Mouse (Mus musculus) T-helper 2 cell (primary cell): ENCODE results near the gene Gm48552.

Experiments
- in situ Hi-C: fragments of 300-600 bp; cut with MboI, MseI; formaldehyde crosslinking; loops from one replicate; pipeline ENCODE4 v1.15.1; 2025; ENCODE audit warnings: high pct_unique_total_duplicates

The Gm48552 gene

DNA sequence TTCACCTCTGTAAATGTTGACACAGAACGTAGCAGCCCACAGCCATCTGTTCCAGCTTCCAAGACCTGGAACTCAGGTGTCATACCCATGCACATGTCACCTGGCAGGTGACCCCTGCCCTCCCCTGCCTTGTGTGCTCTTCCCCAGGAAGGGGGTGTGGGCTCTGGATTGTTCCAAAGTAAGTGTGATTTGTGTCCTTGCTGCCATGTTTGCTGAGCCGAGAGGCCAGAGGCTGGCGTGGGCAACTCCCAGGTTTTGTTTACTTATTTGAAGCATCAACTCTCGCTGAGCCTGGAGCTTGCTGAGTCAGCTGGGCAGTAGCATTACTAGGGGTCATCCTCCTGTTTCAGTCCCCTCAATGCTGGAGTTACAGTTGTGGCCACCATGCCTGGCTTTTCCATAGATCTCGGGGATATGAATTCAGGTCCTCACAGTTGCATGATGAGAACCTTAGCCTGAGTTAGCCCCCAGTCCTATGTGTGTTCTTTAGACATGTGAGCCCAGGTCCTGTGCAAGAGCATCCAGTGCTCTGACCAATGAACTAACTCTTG is at the start of gene Gm48552:
Gene Gm48552, plus strand, starts transcription at position 501 of the 551 bp plus-strand sequence.
- in situ Hi-C loops = no loop called here

DNA sequence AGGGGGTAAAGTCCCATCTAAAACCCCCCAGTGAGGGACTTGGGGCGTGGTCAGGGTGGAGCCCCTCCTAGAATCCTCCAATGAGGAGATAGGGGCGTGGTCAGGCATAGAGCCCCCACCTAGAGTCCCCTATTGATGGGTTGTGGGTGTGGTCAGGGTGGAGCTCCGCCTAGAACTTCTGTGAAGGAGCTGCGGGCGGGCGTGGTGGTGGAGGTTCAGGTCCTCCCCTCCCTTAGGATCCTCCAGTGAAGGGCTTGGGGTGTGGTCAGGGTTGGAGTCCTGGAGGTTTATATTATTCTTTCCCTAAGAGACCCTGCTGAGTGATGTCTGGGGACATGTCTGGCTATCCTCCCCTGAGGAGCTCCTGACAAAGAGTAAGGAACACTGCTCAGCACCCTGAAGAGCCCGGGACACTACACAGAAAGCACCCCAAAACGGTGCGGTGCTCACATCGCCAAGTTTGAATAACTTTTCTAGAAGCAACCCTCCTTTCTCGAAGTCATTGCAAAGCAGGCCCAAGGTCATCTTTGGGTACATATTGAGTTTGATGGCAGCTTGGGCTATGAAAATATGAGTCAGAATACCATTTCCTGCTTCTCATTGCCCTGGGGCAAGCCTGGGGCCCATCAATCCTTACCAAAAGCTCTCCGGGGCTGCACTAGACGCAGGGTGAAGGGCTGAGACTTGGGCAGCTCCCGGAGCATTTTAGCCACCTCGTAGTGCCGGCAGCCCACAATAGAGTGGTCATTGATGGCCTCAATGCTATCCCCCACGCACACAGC is 48.1 kb upstream of the Gm48552 start:
- in situ Hi-C loops = loop anchor here (10.0 kb wide), 1 partner anchor 286 kb away; no protein-coding TSS in a partner anchor

DNA sequence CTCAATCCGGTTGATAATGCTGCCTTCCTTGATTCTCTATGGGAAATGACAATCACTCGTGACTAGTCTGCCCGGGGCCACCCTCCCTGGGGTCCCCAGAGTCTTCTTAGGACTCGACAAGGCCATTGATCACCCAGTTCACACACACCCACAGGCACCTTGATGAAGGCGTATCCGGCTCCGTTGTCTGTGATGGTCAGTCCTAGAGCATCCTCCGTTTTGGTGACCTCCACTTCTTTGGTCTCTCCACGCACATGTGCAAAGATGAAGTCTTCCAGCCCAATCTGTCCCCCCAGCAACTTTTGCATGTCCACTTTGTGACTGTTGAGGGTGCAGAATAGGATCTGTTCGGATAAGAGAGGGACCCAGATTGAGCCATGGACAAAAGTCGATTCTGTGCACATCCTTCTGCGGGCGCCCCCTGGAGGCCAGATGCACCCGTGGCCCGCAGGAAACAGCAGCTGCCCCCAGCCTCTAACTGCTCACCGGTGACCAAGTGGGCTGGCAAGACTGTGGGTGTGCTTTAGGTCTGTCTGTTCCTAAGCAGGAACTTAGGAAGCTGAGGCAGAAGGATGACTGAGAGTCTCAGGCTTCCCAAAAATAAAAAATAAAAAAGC is 47.4 kb upstream of the Gm48552 start:
- in situ Hi-C loops = loop anchor here (10.0 kb wide), 1 partner anchor 287 kb away; no protein-coding TSS in a partner anchor

DNA sequence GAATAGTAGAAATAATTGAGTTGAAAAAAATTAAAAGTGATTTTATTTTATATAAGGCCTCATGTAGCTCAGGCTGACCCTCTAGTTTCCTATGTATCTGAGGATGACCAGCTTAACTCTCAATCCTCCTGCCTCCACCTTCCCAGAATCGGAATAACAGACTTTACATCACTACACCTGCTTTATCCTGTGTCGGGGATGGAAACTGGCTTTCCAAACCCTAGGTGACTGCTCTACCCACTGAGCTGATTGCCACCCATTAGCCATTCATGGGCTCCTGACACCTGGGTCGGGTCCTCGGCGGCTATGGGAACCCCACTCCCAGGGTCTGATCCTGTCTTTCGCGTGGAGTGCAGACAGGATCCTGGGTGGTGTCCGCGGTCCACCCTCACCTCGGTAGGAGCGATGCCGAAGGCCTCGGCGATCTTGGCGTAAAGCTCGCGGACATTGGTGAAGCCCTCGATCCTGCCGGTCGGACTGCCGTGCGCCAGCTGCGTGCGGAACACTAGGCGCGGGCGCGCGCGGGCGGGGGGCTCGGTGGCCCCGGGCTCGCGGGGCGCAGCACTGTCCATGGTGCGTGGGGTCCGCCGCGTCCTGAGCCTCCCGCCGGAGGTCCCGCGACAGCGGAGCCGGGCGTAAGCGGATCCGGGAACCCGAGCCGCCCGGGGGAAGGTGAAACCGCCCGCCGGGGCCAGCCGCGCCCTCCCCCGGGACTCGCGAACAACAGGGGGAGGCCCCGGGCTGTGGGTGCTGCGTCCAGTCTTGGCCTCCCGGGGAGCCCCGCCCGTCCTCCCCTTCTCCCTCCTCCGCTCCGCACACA is 45.9 kb upstream of the Gm48552 start, which contains the start of gene Gipc3:
Gene Gipc3, minus strand, starts transcription at position 581 of the 820 bp plus-strand sequence.
- in situ Hi-C loops = loop anchor here (10.0 kb wide), 1 partner anchor 288 kb away; no protein-coding TSS in a partner anchor

DNA sequence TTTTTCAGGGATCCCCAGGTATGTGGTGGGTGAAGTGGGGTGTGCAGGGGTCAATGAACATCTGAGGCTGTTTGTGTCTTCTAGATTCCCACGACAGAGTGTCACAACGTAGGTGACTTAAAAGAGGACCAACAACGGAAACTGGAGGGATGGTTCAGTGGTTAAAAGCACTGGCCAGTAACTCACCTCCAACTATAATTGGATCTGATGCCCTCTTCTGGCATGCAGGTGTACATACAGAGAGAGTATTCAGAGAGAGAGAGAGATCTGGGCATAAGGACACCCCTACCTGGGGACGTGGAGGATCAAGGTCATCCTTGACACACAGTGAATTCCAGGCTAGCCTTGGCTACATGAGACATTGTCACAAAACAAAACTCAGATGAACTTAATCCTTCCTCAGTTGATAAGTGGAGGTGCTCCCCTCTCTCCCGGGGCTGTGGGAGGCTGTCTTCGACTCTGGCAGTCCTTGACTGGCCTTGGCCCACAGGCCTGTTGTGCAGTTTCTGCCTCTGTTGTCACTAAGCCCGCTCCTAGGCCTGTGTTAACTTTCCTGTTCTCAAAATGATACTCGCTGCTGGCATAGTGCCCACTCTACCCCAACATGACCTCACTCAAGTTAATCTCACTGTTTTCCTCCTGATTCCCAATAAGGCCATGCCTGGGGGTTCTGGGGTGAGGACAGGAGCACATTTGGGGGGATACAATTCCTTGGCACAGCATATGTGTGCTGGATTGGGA is 44.2 kb upstream of the Gm48552 start:
- in situ Hi-C loops = loop anchor here (10.0 kb wide), 1 partner anchor 290 kb away; no protein-coding TSS in a partner anchor

DNA sequence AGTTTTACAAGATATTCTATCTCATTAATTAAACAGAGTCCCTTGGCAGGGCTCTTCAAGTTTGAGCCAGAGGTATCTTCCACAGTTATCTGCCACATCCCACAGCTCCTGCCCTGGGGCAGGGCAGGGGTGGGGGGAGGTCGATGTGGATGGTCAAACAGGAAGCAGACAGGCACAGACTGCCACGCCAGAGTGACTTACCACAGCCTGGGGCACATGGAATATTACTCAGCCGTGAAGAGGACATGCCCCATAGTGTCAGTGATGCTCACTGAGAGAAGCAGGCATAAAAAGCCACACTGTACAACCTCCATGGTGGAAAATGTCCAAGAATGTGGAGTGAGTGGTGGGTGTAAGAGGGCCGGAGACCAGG is 43.7 kb upstream of the Gm48552 start:
- in situ Hi-C loops = loop anchor here (10.0 kb wide), 1 partner anchor 290 kb away; no protein-coding TSS in a partner anchor

DNA sequence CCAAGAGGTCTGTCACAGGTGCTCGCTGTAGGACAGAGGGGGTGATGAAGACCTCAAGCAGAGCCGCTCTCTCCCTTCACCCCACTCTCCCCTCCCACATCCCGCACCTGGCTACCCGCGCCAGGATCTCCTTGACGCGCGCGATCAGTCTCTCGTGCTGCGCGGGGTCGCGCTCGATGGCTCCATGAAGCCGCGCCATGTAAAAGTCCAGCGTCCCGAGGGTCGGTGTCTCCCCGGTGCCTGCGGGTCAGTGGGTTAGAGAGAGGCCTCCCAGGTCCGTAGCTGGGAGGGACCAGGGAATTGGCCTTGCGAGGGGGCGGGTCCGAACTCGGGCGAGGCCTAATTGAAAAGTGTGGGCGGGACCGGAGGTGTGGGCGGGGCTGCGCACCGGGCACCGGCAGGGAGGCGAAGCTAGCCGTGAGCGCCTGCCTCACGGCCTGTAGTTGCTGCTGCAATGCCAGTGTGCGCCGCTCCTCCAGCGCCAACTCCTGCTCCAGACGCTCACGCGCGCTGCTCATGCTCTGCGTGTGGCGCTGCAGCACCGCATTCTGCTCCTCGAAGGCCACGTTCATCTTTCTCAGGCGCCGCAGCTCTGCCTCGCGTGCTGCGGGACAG is 42.2 kb upstream of the Gm48552 start:
- in situ Hi-C loops = loop anchor here (10.0 kb wide), 1 partner anchor 292 kb away; no protein-coding TSS in a partner anchor

DNA sequence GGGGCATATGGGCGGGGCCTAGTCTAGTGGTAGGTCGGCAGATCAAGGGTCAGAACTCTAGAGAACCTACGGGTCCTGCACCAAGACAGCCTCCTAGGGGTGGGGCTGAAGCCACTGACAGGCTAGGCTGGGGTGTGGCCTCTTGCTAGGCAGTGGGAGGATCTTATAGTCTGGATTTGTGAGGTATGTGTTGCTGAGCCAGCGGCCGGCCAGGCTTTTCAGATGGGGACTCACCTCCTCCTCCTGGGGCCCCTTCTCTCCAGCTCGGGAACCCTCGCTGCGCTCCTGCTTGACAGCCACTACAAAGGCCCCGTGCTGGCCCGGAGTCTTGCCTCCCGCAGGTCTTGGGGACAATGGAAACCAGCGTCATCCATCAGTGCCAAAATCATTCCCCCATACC is 39.7 kb upstream of the Gm48552 start:
- in situ Hi-C loops = loop anchor here (10.0 kb wide), 1 partner anchor 294 kb away; no protein-coding TSS in a partner anchor

DNA sequence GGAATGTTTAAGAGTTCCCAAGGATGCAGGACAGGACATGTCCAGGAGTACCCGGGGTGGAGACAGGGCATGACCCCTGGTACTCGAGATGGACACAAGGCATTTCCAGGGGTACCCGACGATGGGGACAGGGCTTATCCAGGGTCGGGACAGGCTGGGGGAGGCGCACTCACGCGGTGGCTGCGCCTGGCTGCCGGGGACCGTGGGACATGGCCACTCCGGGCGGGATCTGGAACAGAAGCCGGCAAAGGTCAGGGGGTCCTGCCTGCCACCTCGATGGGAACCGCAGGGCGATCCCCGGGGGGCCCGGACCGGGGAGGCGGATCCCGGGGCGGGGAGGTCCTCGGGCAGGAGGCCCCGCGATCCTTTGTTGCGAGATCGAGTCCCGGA is 38.8 kb upstream of the Gm48552 start:
- in situ Hi-C loops = loop anchor here (10.0 kb wide), 1 partner anchor 295 kb away; no protein-coding TSS in a partner anchor

DNA sequence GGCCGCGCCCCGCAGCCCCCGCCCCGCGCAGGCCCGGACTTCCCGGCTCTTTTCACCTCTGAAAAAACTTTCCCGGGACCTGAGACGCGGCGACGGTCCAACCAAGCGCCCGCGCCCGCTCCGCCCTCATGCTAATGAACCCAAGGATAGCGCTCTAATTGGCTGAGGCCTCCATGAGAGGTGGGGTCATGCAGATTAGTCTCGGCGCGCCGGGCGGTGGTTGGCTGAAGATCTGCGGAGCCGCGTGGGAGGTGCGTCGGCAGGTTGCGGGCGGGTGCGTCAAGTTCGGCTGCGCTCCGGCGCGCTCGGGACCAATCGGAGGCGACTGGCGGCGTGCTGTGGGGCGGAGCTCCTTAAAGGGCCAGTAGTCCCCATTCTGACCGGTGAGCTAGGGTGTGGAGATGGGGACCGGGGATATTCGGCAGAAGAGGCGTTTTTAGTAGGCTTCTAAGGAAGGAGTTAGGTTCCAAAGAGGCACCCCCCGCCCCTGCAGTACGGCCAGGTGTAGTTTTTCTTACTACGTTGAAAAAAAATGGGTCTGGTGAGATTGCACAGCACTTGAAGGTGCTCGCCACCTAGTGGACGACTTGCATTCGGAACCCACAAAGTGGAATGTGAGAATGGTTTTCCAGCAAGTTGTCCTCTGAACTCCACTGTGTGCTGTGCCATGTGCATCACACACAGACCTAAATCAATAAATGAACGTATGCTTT is 38.3 kb upstream of the Gm48552 start, which contains the start of gene Hmg20b:
Gene Hmg20b, minus strand, starts transcription at position 130 of the 713 bp plus-strand sequence.
- in situ Hi-C loops = no loop called here

DNA sequence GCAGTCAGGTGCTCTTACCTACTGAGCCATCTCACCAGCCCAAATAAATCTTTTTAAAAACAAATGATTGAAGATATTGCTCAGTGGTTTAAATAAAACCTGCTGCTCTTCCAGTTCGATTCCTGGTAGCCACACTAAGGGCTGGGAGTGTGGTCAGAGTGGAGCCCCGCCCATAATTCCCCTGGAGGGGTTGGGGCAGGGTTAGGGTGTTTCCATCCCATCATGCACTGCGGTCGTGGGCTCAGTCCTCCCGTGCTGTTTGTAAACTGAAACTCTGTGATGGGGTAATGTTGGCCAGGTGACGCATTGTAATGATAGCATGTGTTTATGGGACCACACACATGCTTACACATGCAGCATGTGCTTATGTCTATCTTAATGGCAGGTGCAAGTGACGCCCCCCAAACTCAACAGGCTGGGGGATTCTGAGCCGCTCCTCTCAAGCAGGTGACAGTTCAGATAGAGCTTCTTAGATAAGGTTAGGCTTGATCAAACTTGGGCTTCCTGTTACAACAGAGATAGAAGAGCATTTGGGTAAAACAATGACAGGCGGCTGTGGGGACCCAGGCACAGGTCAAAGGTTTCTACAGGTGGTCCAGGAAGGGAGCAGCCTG is 37.0 kb upstream of the Gm48552 start:
- in situ Hi-C loops = no loop called here

DNA sequence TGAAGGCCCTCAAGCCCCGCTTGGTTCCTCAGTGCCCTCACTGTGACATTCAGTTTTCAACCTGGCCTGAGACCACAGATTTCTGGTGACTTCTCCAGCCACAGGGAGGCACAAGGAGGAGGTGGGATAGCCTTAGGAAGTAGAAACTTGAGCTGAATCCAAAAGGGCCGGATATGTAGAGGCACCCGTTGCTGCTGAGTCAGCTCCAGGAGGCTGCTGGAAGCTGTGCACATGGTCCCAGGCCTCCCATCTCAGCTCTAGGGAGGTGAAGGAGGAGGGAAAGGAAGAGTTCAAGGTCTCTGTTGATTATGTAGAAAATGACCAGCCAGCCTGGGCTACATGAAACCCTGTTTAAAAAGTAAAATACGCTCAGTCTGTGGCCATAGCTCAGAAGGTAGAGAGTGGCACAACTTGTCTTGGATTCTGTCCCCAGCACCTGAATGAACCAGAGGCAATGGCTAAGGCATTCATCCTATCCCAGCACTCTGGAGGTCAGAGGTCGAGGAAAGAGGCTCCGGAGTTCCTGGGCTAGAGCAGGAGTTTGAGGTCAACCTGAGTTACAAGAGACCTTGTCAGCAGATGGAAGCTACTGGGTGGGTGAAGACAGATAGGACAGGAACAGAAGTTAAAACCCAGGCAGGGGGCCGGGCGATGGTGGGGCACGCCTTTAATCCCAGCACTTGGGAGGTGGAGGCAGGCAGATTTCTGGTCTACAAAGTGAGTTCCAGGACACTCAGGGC is 33.9 kb upstream of the Gm48552 start:
- in situ Hi-C loops = no loop called here

DNA sequence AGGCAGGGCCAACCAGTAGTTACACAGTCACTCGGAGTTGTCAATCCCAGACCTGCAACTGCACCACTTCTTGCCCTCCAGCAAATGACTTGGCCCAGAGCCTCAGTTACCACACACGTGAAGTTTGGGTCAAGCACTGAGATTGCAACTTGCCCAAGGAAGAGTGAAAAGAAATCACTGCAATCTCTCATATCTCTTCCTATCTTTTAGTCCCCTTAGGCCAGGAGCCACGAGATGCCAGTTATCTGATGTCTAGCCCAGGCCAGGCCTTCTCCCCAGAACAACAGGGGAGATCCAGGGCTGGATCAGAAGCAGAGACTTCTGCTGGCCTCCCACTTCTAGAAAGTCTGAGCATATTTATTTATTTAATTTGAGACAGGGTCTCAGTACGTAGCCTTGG is 33.3 kb upstream of the Gm48552 start:
- in situ Hi-C loops = no loop called here

DNA sequence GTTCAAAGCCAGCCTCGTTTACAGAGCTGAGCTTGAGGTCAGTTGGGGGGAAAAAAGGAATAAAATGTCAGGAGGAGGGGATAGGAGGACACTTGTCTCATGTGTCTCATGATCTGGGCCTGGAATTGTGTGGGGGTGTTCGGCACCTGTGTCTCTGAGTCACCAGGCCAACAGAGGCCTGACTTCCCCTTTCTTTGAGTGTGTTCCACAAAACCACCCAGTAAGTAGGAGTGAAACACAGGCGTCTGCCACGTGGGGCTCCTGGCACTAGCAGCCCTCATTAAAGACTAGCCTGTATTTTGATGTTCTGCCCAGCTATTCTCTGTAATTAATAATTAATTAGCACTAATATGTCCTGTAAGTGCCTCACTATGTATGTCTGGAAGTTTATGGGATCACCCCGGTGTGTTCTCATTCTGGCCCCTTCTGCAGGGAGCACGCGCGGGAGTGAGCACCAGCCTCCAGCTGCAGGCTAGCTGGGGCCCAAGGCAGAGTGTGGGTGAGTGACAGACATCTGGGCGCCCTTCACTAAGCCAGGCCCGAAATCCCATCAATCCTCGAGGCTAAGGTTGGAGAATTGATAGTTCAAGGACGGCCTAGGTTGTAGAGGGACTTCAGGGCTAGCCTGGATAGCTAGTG is 32.3 kb upstream of the Gm48552 start:
- in situ Hi-C loops = no loop called here

DNA sequence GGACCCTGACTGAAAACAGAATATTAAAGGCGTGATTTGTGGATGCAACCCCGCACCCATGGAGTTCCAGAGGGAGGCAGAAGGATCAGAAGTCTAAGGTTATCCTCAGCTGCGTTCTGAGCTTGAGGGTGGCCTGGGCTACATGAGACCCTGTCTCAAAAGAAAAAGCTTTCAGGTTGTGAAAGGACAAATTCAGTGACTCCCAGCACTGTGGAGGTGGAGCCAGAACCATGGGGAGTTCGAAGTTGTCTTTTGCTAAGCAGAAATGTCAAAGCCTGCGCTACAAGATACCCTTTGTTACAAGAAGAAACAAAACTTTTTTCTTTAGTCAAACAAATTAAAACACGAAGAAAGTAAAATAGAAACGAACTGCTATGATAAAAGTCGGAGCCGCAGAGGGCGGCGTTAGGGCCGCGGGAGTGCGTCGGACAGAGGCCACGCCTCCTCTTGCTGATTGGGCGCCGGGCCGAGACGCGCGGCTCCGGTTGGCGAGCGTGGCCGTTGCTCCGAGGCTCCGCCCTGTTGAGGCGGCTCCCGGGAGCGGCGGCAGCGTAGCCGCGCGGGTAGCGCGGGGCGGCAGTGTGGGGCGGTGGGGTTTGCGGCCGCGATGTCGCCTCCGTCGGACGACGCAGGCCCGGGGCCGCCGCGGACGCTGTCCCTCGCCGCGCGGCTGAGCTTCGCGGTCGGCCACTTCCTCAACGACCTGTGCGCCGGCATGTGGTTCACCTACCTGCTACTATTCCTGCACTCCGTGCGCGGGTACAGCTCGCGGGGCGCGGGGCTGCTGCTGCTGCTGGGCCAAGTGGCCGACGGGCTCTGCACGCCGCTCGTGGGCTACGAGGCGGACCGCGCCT is 31.6 kb upstream of the Gm48552 start, which contains the start of gene Mfsd12:
Gene Mfsd12, plus strand, starts transcription at position 501 of the 854 bp plus-strand sequence.
- in situ Hi-C loops = no loop called here

DNA sequence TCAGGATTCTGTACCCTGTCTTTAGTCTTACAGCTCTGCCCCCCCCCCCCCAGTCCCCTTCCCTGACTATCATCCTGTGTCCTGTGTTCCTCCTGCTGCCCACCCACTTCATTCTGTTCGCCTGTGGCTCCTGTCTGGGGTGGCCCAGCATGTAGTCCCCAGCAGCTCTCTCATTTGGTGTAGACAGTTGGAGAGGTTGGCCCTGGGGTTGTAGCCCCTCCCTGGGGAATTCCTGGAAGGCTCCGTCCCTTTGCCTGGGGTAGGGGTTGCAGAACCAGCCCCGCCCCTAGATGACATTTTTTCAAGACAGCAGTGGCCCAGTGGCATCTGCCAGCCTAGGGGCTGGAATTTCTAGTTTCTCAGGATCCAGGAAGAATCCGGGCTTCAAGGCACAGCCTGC is 30.6 kb upstream of the Gm48552 start:
- in situ Hi-C loops = no loop called here

DNA sequence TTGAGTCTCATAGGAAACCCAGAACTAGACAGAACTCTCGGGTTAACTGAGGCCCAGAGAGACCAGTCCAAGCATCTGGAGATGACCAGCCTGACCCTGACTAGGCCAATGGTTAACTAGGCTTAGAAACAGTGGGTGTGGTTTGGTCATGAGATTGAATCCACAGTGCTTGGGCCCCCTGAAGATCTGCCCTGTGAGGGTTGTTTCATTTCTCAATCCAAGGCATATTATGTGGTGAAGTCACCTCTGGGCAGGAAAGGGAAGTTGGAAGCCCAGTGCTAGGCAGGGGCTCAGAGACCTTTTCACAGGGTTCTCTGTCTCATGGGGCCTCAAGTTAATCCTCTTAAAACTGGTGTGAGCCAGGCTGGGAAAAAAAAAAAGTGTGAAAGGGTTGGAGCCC is 30.0 kb upstream of the Gm48552 start:
- in situ Hi-C loops = no loop called here
